Mouse (Mus musculus) limb, embryonic 11.5 days (tissue): ENCODE results near the gene Rbfox1. TPM values are rescaled to one million over a fixed set of nuclear protein-coding genes. Genes with fewer than 3 reads are reported as not detected.

Source experiments
- ATAC-seq: fragments of 200-750 bp; cut with Nextera tagmentation; 2 replicates; pipeline ENCODE4 v1.8.0; 2017; ENCODE audit warnings: low read depth; ENCODE audit not compliant: insufficient number of reproducible peaks, low FRiP score, low TSS enrichment
- DNase-seq: peaks from one replicate; pipeline ENCODE4 v3.0.0-alpha.2; 2015; ENCODE audit warnings: low spot score
- H3K27ac ChIP-seq: fragments of 300-500 bp; sonication (generic); replicated peaks from 2 replicates; pipeline ENCODE4 v1.5.1; 2014; ENCODE audit warnings: low read depth, mild to moderate bottlenecking, low read length
- H3K27me3 ChIP-seq: fragments of 300-500 bp; sonication (generic); 2 replicates; pipeline ENCODE4 v1.6.1; 2014; ENCODE audit warnings: mild to moderate bottlenecking, low read length, mixed read lengths; ENCODE audit not compliant: control insufficient read depth, insufficient read depth
- H3K36me3 ChIP-seq: fragments of 300-500 bp; sonication (generic); 2 replicates; pipeline ENCODE4 v1.6.1; 2014; ENCODE audit warnings: mild to moderate bottlenecking, low read length, moderate library complexity, mixed read lengths; ENCODE audit not compliant: control insufficient read depth, insufficient read depth
- H3K4me1 ChIP-seq: fragments of 300-500 bp; sonication (generic); 2 replicates; pipeline ENCODE4 v1.6.1; 2014; ENCODE audit warnings: low read length, mixed read lengths; ENCODE audit not compliant: control insufficient read depth, insufficient read depth
- H3K4me2 ChIP-seq: fragments of 300-500 bp; sonication (generic); 2 replicates; pipeline ENCODE4 v1.6.1; 2014; ENCODE audit warnings: low read depth, mild to moderate bottlenecking, moderate library complexity; ENCODE audit not compliant: severe bottlenecking
- H3K4me3 ChIP-seq: fragments of 300-500 bp; sonication (generic); 2 replicates; pipeline ENCODE4 v1.5.1; 2014; ENCODE audit warnings: low read depth, low read length
- H3K9ac ChIP-seq: fragments of 300-500 bp; sonication (generic); 2 replicates; pipeline ENCODE4 v1.6.1; 2014; ENCODE audit warnings: mild to moderate bottlenecking, low read length
- H3K9me3 ChIP-seq: fragments of 300-500 bp; sonication (generic); 2 replicates; pipeline ENCODE4 v1.6.1; 2016; ENCODE audit warnings: low read length; ENCODE audit not compliant: control insufficient read depth
- WGBS: fragments of 180-500 bp; shearing (Covaris S2); extraction: QIAGEN DNeasy Blood & Tissue Kit; methylation state at CpG from one replicate; pipeline ENCODE4 v1.1.7; 2014; 5-methylcytosine and 5-hydroxymethylcytosine counted together
- polyA plus RNA-seq: library from polyadenylated mRNA; unstranded; fragments of >200 nt; fragmentation: Nextera tagmentation; extraction: Ambion mirVana; gene quantifications from 2 replicates; pipeline ENCODE4 v1.2.1, GENCODE M21; 2014

Gene Rbfox1
- polyA plus RNA-seq, 1 experiment from 2014 or later, result 0.81 TPM

GRCm38 (mm10) chr16:6227449-6227848 is 342.3 kb downstream of the Rbfox1 start:
- Histone ChIP-seq H3K36me3 (no peaks in the 10 kb centered on the region), H3K27ac (no peak overlapping the region), H3K9ac (no peak overlapping the region), H3K4me3 (no peak overlapping the region), H3K9me3 (no peaks in the 10 kb centered on the region), H3K4me1 (no peaks in the 10 kb centered on the region), H3K4me2 (no peak overlapping the region), H3K27me3 (no peaks in the 10 kb centered on the region)
- ATAC-seq (no peak), DNase-seq (no peak)
- WGBS, result 56% methylated on average over 6 of the region's 6 CpGs

GRCm38 (mm10) chr16:6232966-6233365 is 347.8 kb downstream of the Rbfox1 start:
- DNase-seq (no peak), ATAC-seq (no peak)

GRCm38 (mm10) chr16:6241393-6241792 is 356.2 kb downstream of the Rbfox1 start:
- Histone ChIP-seq H3K4me2 (no peak overlapping the region), H3K27me3 (no peaks in the 10 kb centered on the region), H3K4me3 (no peak overlapping the region), H3K36me3 (no peaks in the 10 kb centered on the region), H3K27ac (no peak overlapping the region), H3K9me3 (no peaks in the 10 kb centered on the region), H3K4me1 (no peaks in the 10 kb centered on the region), H3K9ac (no peak overlapping the region)
- ATAC-seq (no peak), DNase-seq (no peak)
- 91% methylated on average over 4 of the region's 4 CpGs for WGBS

More at GRCm38 (mm10) chr16:6232966-6233365, 347.8 kb downstream of the Rbfox1 start:
- H3K27ac ChIP-seq, result no peak overlapping the region
- no peaks in the 10 kb centered on the region for H3K36me3 ChIP-seq
- no peak overlapping the region for H3K4me2 ChIP-seq
- 85% methylated on average over 2 of the region's 2 CpGs for WGBS
- H3K9ac ChIP-seq, result no peak overlapping the region
- no peaks in the 10 kb centered on the region for H3K27me3 ChIP-seq
- H3K9me3 ChIP-seq, result no peaks in the 10 kb centered on the region
- no peaks in the 10 kb centered on the region for H3K4me1 ChIP-seq
- H3K4me3 ChIP-seq, result no peak overlapping the region

GRCm38 (mm10) chr16:6242468-6242867 is 357.3 kb downstream of the Rbfox1 start:
- H3K27me3 ChIP-seq, result no peaks in the 10 kb centered on the region
- H3K9me3 ChIP-seq, result no peaks in the 10 kb centered on the region
- no peak overlapping the region for H3K9ac ChIP-seq
- WGBS, result 79% methylated on average over 3 of the region's 3 CpGs
- no peak overlapping the region for H3K27ac ChIP-seq
- no peak overlapping the region for H3K4me2 ChIP-seq
- ATAC-seq, result no peak
- no peaks in the 10 kb centered on the region for H3K4me1 ChIP-seq
- no peak overlapping the region for H3K4me3 ChIP-seq
- no peak for DNase-seq
- no peaks in the 10 kb centered on the region for H3K36me3 ChIP-seq

GRCm38 (mm10) chr16:6247569-6247968 is 362.4 kb downstream of the Rbfox1 start:
- no peaks in the 10 kb centered on the region for H3K27me3 ChIP-seq
- DNase-seq (no peak), ATAC-seq (no peak)
- H3K9me3 ChIP-seq, result no peaks in the 10 kb centered on the region
- H3K4me3 ChIP-seq, result no peak overlapping the region
- no peaks in the 10 kb centered on the region for H3K4me1 ChIP-seq
- H3K4me2 ChIP-seq, result no peak overlapping the region
- no peak overlapping the region for H3K9ac ChIP-seq
- 76% methylated on average over 4 of the region's 4 CpGs for WGBS
- no peaks in the 10 kb centered on the region for H3K36me3 ChIP-seq
- no peak overlapping the region for H3K27ac ChIP-seq

GRCm38 (mm10) chr16:6264557-6264956 is 379.4 kb downstream of the Rbfox1 start:
- Histone ChIP-seq H3K27me3 (no peaks in the 10 kb centered on the region), H3K36me3 (no peaks in the 10 kb centered on the region), H3K9me3 (no peaks in the 10 kb centered on the region), H3K9ac (no peak overlapping the region), H3K4me3 (no peak overlapping the region), H3K27ac (no peak overlapping the region), H3K4me2 (no peak overlapping the region), H3K4me1 (no peaks in the 10 kb centered on the region)
- WGBS, result 84% methylated on average over 8 of the region's 8 CpGs
- no peak for ATAC-seq
- DNase-seq, result no peak

- H3K9ac ChIP-seq, result no peak overlapping the region
- no peak overlapping the region for H3K4me2 ChIP-seq
- H3K27me3 ChIP-seq, result no peaks in the 10 kb centered on the region
- H3K27ac ChIP-seq, result no peak overlapping the region
- DNase-seq (no peak), ATAC-seq (no peak)
- WGBS, result 76% methylated on average over 3 of the region's 3 CpGs
- H3K36me3 ChIP-seq, result no peaks in the 10 kb centered on the region
- H3K4me1 ChIP-seq, result no peaks in the 10 kb centered on the region
- H3K9me3 ChIP-seq, result no peaks in the 10 kb centered on the region
- no peak overlapping the region for H3K4me3 ChIP-seq
Observed at GRCm38 (mm10) chr16:6265610-6266009, 380.5 kb downstream of the Rbfox1 start.

GRCm38 (mm10) chr16:6271596-6272370 is 386.6 kb downstream of the Rbfox1 start:
- Histone ChIP-seq H3K9ac (no peak overlapping the region), H3K36me3 (no peaks in the 10 kb centered on the region), H3K4me3 (no peak overlapping the region), H3K27ac (no peak overlapping the region), H3K4me1 (no peaks in the 10 kb centered on the region), H3K27me3 (no peaks in the 10 kb centered on the region), H3K4me2 (no peak overlapping the region), H3K9me3 (no peaks in the 10 kb centered on the region)
- no peak for ATAC-seq
- no peak for DNase-seq
- WGBS, result 78% methylated on average over 7 of the region's 7 CpGs

- H3K4me2 ChIP-seq, result no peak overlapping the region
- H3K27ac ChIP-seq, result no peak overlapping the region
- ATAC-seq (no peak), DNase-seq (no peak)
- H3K4me3 ChIP-seq, result no peak overlapping the region
- no peaks in the 10 kb centered on the region for H3K27me3 ChIP-seq
- H3K36me3 ChIP-seq, result no peaks in the 10 kb centered on the region
- H3K9ac ChIP-seq, result no peak overlapping the region
- 90% methylated on average over 4 of the region's 4 CpGs for WGBS
- no peaks in the 10 kb centered on the region for H3K9me3 ChIP-seq
- no peaks in the 10 kb centered on the region for H3K4me1 ChIP-seq
Observed at GRCm38 (mm10) chr16:6283496-6283895, 398.3 kb downstream of the Rbfox1 start.
